Mouse (Mus musculus): ENCODE data around the gene Tbc1d24. TPM values are rescaled to one million over a fixed set of nuclear protein-coding genes. Genes with fewer than 3 reads are reported as not detected.

The Tbc1d24 gene
- polyA plus RNA-seq, 1 experiment from 2014 or later: 7.4 TPM

- Histone ChIP-seq H3K9ac (peak within 1 kb of the TSS; percentile 70), H3K27ac (peak within 1 kb of the TSS; percentile 96), H3K27me3 (no peaks in the 10 kb centered on the region; the same call in none of the 2 replicates), H3K9me3 (no peaks in the 10 kb centered on the region), H3K4me1 (peaks cover 87% of the 10 kb centered on the region), H3K4me2 (peak within 1 kb of the TSS; percentile 91), H3K4me3 (peak within 1 kb of the TSS; percentile 71), H3K36me3 (no peaks in the 10 kb centered on the region)
- ATAC-seq (ENCODE audit: insufficient number of reproducible peaks, low FRiP score, low TSS enrichment, low read depth): peak; percentile 83
- under 1% methylated on average over 42 of the region's 43 CpGs for WGBS
Observed at GRCm38 (mm10) chr17:24209043-24209915, 3.9 kb upstream of the Tbc1d24 start, which contains the start of gene Ntn3. Ntn3 (minus strand) TSS chr17:24209531.

GRCm38 (mm10) chr17:24208641-24209042 lies 3.3 kb upstream of the Tbc1d24 start:
- H3K9ac ChIP-seq: peak overlapping the region; percentile 70
- H3K4me1 ChIP-seq: peaks cover 93% of the 10 kb centered on the region
- no peaks in the 10 kb centered on the region; the same call in none of the 2 replicates for H3K27me3 ChIP-seq
- H3K4me3 ChIP-seq: peak overlapping the region; percentile 71
- peak overlapping the region; percentile 96 for H3K27ac ChIP-seq
- H3K36me3 ChIP-seq: no peaks in the 10 kb centered on the region
- no peaks in the 10 kb centered on the region for H3K9me3 ChIP-seq
- peak overlapping the region; percentile 91 for H3K4me2 ChIP-seq
- 3% methylated on average over 29 of the region's 29 CpGs for WGBS
- no peak for ATAC-seq (ENCODE audit: insufficient number of reproducible peaks, low FRiP score, low TSS enrichment, low read depth)

GRCm38 (mm10) chr17:24207768-24208640 lies 2.6 kb upstream of the Tbc1d24 start:
- H3K27me3 ChIP-seq: no peaks in the 10 kb centered on the region; the same call in none of the 2 replicates
- no peaks in the 10 kb centered on the region for H3K36me3 ChIP-seq
- peaks cover 93% of the 10 kb centered on the region for H3K4me1 ChIP-seq
- 43% methylated on average over 34 of the region's 34 CpGs for WGBS
- peak overlapping the region; percentile 70 for H3K9ac ChIP-seq
- peak overlapping the region; percentile 91 for H3K4me2 ChIP-seq
- no peak for ATAC-seq (ENCODE audit: insufficient number of reproducible peaks, low FRiP score, low TSS enrichment, low read depth)
- peak overlapping the region; percentile 71 for H3K4me3 ChIP-seq
- H3K9me3 ChIP-seq: no peaks in the 10 kb centered on the region
- peak overlapping the region; percentile 96 for H3K27ac ChIP-seq

- H3K27me3 ChIP-seq: no peaks in the 10 kb centered on the region; the same call in none of the 2 replicates
- H3K4me2 ChIP-seq: peak overlapping the region; percentile 91
- H3K9ac ChIP-seq: peak overlapping the region; percentile 70
- H3K4me3 ChIP-seq: peak overlapping the region; percentile 71
- WGBS: 6% methylated on average over 61 of the region's 62 CpGs
- H3K9me3 ChIP-seq: no peaks in the 10 kb centered on the region
- peaks cover 81% of the 10 kb centered on the region for H3K4me1 ChIP-seq
- no peaks in the 10 kb centered on the region for H3K36me3 ChIP-seq
- H3K27ac ChIP-seq: peak overlapping the region; percentile 70
- no peak for ATAC-seq (ENCODE audit: insufficient number of reproducible peaks, low FRiP score, low TSS enrichment, low read depth)
Observed at GRCm38 (mm10) chr17:24206451-24207351, 1.3 kb upstream of the Tbc1d24 start.

GRCm38 (mm10) chr17:24205908-24206361 lies 573 bp upstream of the Tbc1d24 start:
- Histone ChIP-seq H3K4me3 (peak overlapping the region; percentile 71), H3K4me1 (peaks cover 74% of the 10 kb centered on the region), H3K4me2 (peak overlapping the region; percentile 91), H3K9ac (0 out of 2 replicates have a peak overlapping the region, but pooled peaks have one; percentile 71), H3K9me3 (no peaks in the 10 kb centered on the region), H3K36me3 (no peaks in the 10 kb centered on the region), H3K27me3 (no peaks in the 10 kb centered on the region; the same call in none of the 2 replicates), H3K27ac (peak overlapping the region; percentile 70)
- 10% methylated on average over 15 of the region's 15 CpGs for WGBS
- no peak for ATAC-seq (ENCODE audit: insufficient number of reproducible peaks, low FRiP score, low TSS enrichment, low read depth)

- Histone ChIP-seq H3K4me3 (peak overlapping the region; percentile 71), H3K4me1 (peaks cover 63% of the 10 kb centered on the region), H3K27ac (peak overlapping the region; percentile 54; the same call in 1 of the 2 replicates), H3K27me3 (no peaks in the 10 kb centered on the region; the same call in none of the 2 replicates), H3K9ac (peak overlapping the region; percentile 71), H3K4me2 (peak overlapping the region; percentile 91), H3K9me3 (no peaks in the 10 kb centered on the region), H3K36me3 (no peaks in the 10 kb centered on the region)
- WGBS: 6% methylated on average over 7 of the region's 7 CpGs
- ATAC-seq (ENCODE audit: insufficient number of reproducible peaks, low FRiP score, low TSS enrichment, low read depth): no peak
Observed at GRCm38 (mm10) chr17:24204846-24205245, 516 bp downstream of the Tbc1d24 start.

GRCm38 (mm10) chr17:24203611-24204534 lies 1.5 kb downstream of the Tbc1d24 start:
- H3K4me3 ChIP-seq: peak overlapping the region; percentile 71
- peaks cover 53% of the 10 kb centered on the region for H3K4me1 ChIP-seq

GRCm38 (mm10) chr17:24203068-24203467 lies 2.3 kb downstream of the Tbc1d24 start:
- H3K4me2 ChIP-seq: no peak overlapping the region
- 59% methylated on average over 4 of the region's 4 CpGs for WGBS
- peaks cover 45% of the 10 kb centered on the region for H3K4me1 ChIP-seq

More at GRCm38 (mm10) chr17:24203611-24204534, 1.5 kb downstream of the Tbc1d24 start:
- Histone ChIP-seq H3K27me3 (no peaks in the 10 kb centered on the region; the same call in none of the 2 replicates), H3K9me3 (no peaks in the 10 kb centered on the region), H3K36me3 (no peaks in the 10 kb centered on the region), H3K9ac (no peak overlapping the region), H3K27ac (no peak overlapping the region), H3K4me2 (peak overlapping the region; percentile 91)
- no peak for ATAC-seq (ENCODE audit: insufficient number of reproducible peaks, low FRiP score, low TSS enrichment, low read depth)
- 69% methylated on average over 3 of the region's 3 CpGs for WGBS

GRCm38 (mm10) chr17:24201092-24201491 lies 4.3 kb downstream of the Tbc1d24 start:
- Histone ChIP-seq H3K4me3 (no peak overlapping the region), H3K36me3 (no peaks in the 10 kb centered on the region), H3K9me3 (no peaks in the 10 kb centered on the region), H3K4me2 (no peak overlapping the region), H3K4me1 (peaks cover 25% of the 10 kb centered on the region), H3K27me3 (no peaks in the 10 kb centered on the region), H3K27ac (no peak overlapping the region), H3K9ac (no peak overlapping the region)
- no peak for ATAC-seq (ENCODE audit: insufficient number of reproducible peaks, low FRiP score, low TSS enrichment, low read depth)
- 78% methylated on average over 4 of the region's 4 CpGs for WGBS

More at GRCm38 (mm10) chr17:24203068-24203467, 2.3 kb downstream of the Tbc1d24 start:
- Histone ChIP-seq H3K9ac (no peak overlapping the region), H3K27ac (no peak overlapping the region), H3K9me3 (no peaks in the 10 kb centered on the region), H3K27me3 (no peaks in the 10 kb centered on the region; the same call in none of the 2 replicates), H3K36me3 (no peaks in the 10 kb centered on the region), H3K4me3 (no peak overlapping the region)
- no peak for ATAC-seq (ENCODE audit: insufficient number of reproducible peaks, low FRiP score, low TSS enrichment, low read depth)

GRCm38 (mm10) chr17:24199741-24200140 lies 5.6 kb downstream of the Tbc1d24 start:
- Histone ChIP-seq H3K9ac (no peak overlapping the region), H3K27ac (no peak overlapping the region), H3K4me1 (peaks cover 12% of the 10 kb centered on the region), H3K9me3 (no peaks in the 10 kb centered on the region), H3K4me3 (no peak overlapping the region), H3K36me3 (no peaks in the 10 kb centered on the region), H3K4me2 (no peak overlapping the region), H3K27me3 (no peaks in the 10 kb centered on the region)
- WGBS: 63% methylated on average over 4 of the region's 4 CpGs
- ATAC-seq (ENCODE audit: insufficient number of reproducible peaks, low FRiP score, low TSS enrichment, low read depth): no peak
